Mouse (Mus musculus) bone marrow macrophage, adult 2 months (primary cell): ENCODE results near the gene Abcc4.

Source experiments
- CTCF ChIP-seq: IDR thresholded peaks from 2 replicates; pipeline ENCODE4 v1.5.1; 2012; ENCODE audit warnings: low read depth, mild to moderate bottlenecking, low read length, moderate library complexity
- POLR2A ChIP-seq: IDR thresholded peaks from 2 replicates; pipeline ENCODE4 v1.6.1; 2012; ENCODE audit warnings: mild to moderate bottlenecking, low read depth, low read length, borderline replicate concordance

- no peak for TF ChIP-seq CTCF
- no peak for TF ChIP-seq POLR2A
Observed at GRCm38 (mm10) chr14:118481779-118482178, 224.2 kb downstream of the Abcc4 start.
